Mouse (Mus musculus) left cerebral cortex, postnatal 36 days (tissue): ENCODE measurements around the gene Gast. TPM values are rescaled to one million over a fixed set of nuclear protein-coding genes. Genes with fewer than 3 reads are reported as not detected.
"Not testable (repeated sequence)": the region's sequence is repeated elsewhere in the genome, so short reads cannot be mapped to it uniquely, and the experiment has no call there.

Experiments used
- DNase-seq, 2 experiments: peaks; one replicate each; pipeline ENCODE4 v3.0.0; 2021 to 2022; ENCODE audit warnings: low spot score in 2 of 2, mixed read lengths in 1 of 2
- intact Hi-C: fragments of 180-260 bp; cut with DNase I; formaldehyde crosslinking; loops from one replicate; pipeline ENCODE4 v1.15.1; 2025
- total RNA-seq, 2 experiments: library from RNA; stranded (reverse); gene quantifications; 2 replicates each; pipeline ENCODE4 v1.2.3; 2021

Gast gene
- total RNA-seq, 2 experiments from 2014 or later = not detected

GRCm38 (mm10) chr11:100355972-100356818, 22.0 kb downstream of the Gast start, which contains the start of gene Hap1:
Gene Hap1, minus strand, starts transcription at chr11:100356128.
- peak; percentile 75 to 78 for DNase-seq
- intact Hi-C loops = loop anchor here (5.0 to 10.0 kb wide), 3 partner anchors 34 to 339 kb away; partner anchors contain the start of genes Klhl11 and Zfp385c

- intact Hi-C loops = loop anchor here (5.0 to 10.0 kb wide), 3 partner anchors 35 to 338 kb away; partner anchors contain the start of genes Klhl11 and Zfp385c
Measured at GRCm38 (mm10) chr11:100356819-100357211, 22.6 kb downstream of the Gast start.

GRCm38 (mm10) chr11:100357408-100357807, 23.2 kb downstream of the Gast start:
- intact Hi-C loops = loop anchor here (5.0 to 10.0 kb wide), 3 partner anchors 35 to 337 kb away; partner anchors contain the start of genes Klhl11 and Zfp385c
- DNase-seq = no peak

More at GRCm38 (mm10) chr11:100356819-100357211, 22.6 kb downstream of the Gast start:
- no peak for DNase-seq

GRCm38 (mm10) chr11:100360175-100360574, 26.0 kb downstream of the Gast start:
- DNase-seq = no peak
- intact Hi-C loops = no loop called here

GRCm38 (mm10) chr11:100361059-100361458, 26.9 kb downstream of the Gast start:
- intact Hi-C loops, DNase-seq: not testable (repeated sequence)

- intact Hi-C loops = loop anchor here (1.0 kb wide), 1 partner anchor 46 kb away; no protein-coding TSS in a partner anchor
- DNase-seq = peak; percentile 52 to 77
Measured at GRCm38 (mm10) chr11:100362209-100362978, 28.2 kb downstream of the Gast start.

GRCm38 (mm10) chr11:100362979-100363562, 28.9 kb downstream of the Gast start:
- peak; percentile 54 to 55 for DNase-seq
- intact Hi-C loops = loop anchor here (1.0 kb wide), 1 partner anchor 45 kb away; no protein-coding TSS in a partner anchor

- DNase-seq = no peak
- intact Hi-C loops = no loop called here
Measured at GRCm38 (mm10) chr11:100369145-100369544, 34.9 kb downstream of the Gast start.

- intact Hi-C loops = no loop called here
- no peak for DNase-seq
Measured at GRCm38 (mm10) chr11:100369822-100370221, 35.6 kb downstream of the Gast start.

- intact Hi-C loops = no loop called here
- DNase-seq = no peak
Measured at GRCm38 (mm10) chr11:100371981-100372558, 37.9 kb downstream of the Gast start.

GRCm38 (mm10) chr11:100375127-100375526, 40.9 kb downstream of the Gast start:
- no peak for DNase-seq
- intact Hi-C loops = no loop called here

GRCm38 (mm10) chr11:100376005-100376404, 41.8 kb downstream of the Gast start:
- no peak for DNase-seq
- intact Hi-C loops = no loop called here

GRCm38 (mm10) chr11:100376746-100377389, 42.7 kb downstream of the Gast start:
- DNase-seq = no peak
- intact Hi-C loops = no loop called here

GRCm38 (mm10) chr11:100377989-100378388, 43.8 kb downstream of the Gast start:
- intact Hi-C loops = no loop called here
- DNase-seq = no peak

GRCm38 (mm10) chr11:100378446-100378845, 44.2 kb downstream of the Gast start:
- intact Hi-C loops = no loop called here
- no peak for DNase-seq

GRCm38 (mm10) chr11:100379311-100379710, 45.1 kb downstream of the Gast start:
- intact Hi-C loops = no loop called here
- no peak for DNase-seq

- intact Hi-C loops = no loop called here
Measured at GRCm38 (mm10) chr11:100382682-100383081, 48.5 kb downstream of the Gast start.

GRCm38 (mm10) chr11:100385016-100385415, 50.8 kb downstream of the Gast start:
- intact Hi-C loops = no loop called here
- no peak for DNase-seq

More at GRCm38 (mm10) chr11:100382682-100383081, 48.5 kb downstream of the Gast start:
- no peak for DNase-seq

GRCm38 (mm10) chr11:100386586-100386985, 52.4 kb downstream of the Gast start:
- DNase-seq = no peak
- intact Hi-C loops = no loop called here
